Mouse (Mus musculus): ENCODE measurements around the gene Zp3. TPM values are rescaled to one million over a fixed set of nuclear protein-coding genes. Genes with fewer than 3 reads are reported as not detected.
A peak's percentile ranks its signal among the peaks of the same experiment; 100 is the strongest.

The Zp3 gene
- total RNA-seq, 2 experiments from 2014 or later, result not detected

- ATAC-seq (replicated peaks; ENCODE audit: low FRiP score, poor library complexity, severe bottlenecking), result no peak
These were observed 20.0 kb upstream of the Zp3 start for GRCm38 (mm10) chr5:135959911-135960310.

DNA sequence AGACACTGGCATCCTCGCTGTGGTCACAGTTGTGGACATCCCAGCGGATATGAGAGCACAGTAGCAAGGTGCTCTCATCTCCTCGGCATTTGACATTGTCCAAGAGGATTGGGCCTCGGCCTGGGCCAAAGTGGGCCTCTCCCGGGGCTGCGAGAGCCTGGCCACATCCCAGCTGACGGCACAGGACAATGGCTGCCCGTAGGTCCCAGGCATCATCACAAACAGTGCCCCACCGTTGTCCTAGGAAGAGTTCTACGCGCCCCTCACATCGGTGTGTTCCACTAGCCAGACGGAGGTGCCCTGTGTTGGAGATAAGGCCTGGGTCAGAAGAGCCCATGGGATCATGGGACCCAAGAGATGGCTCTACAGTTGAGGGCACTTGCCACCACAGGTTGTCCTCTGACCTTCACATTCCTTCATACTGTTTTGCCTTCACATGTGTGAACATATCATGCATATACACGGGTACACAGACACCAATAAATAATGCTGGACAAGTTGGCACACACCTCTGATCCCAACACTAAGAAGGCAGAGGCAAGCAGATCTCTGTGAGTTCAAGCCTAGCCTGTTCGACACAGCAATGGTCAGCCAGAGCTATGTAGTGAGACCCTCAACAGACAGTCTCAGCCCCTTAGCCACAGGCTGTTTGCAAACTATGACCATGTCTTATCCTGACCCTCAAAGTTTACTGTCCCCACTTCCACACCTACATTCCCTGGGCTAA is 18.8 kb upstream of the Zp3 start:
- no peak for ATAC-seq (replicated peaks; ENCODE audit: low FRiP score, poor library complexity, severe bottlenecking)

DNA sequence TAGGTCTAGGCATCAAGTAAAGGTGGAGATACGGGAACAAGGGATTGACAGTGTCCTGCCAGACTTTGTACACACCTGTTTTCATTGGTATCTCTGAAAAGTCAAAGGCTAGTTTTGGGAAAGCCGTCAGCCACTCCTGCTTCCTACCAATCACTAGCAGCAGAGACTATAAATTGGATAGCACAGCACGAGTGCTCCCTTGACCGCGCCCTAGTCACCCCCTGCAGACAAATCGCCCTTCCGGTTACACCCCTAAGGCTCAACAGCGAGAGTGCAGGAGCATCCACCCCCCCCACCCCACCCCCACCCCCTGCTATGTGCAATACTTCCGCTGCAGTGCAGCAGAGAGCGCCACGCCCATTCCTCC is 17.8 kb upstream of the Zp3 start:
- no peak for ATAC-seq (replicated peaks; ENCODE audit: low FRiP score, poor library complexity, severe bottlenecking)

- peak; percentile 88 for ATAC-seq (replicated peaks; ENCODE audit: low FRiP score, poor library complexity, severe bottlenecking)
These were observed 17.2 kb upstream of the Zp3 start for GRCm38 (mm10) chr5:135962492-135963279.

DNA sequence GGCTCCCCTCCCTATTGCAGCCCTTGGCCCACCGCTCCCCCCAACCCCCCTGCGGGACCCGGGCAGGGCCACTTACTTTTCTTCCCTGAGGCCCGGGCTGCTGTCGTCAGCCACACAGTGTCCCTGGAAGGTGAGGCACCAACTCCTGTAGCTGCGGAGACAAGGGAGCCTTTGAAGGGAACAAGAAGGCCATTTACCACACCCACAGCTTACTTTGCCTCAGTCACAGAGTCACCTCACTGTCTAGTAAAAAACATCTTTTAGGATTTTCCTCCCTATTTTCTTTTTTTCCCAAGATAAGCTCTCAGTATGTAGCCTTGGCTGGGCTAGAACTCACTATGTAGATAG is 16.6 kb upstream of the Zp3 start:
- ATAC-seq (replicated peaks; ENCODE audit: low FRiP score, poor library complexity, severe bottlenecking), result no peak

GRCm38 (mm10) chr5:135965501-135965930 is 14.4 kb upstream of the Zp3 start:
- ATAC-seq (replicated peaks; ENCODE audit: low FRiP score, poor library complexity, severe bottlenecking), result no peak

DNA sequence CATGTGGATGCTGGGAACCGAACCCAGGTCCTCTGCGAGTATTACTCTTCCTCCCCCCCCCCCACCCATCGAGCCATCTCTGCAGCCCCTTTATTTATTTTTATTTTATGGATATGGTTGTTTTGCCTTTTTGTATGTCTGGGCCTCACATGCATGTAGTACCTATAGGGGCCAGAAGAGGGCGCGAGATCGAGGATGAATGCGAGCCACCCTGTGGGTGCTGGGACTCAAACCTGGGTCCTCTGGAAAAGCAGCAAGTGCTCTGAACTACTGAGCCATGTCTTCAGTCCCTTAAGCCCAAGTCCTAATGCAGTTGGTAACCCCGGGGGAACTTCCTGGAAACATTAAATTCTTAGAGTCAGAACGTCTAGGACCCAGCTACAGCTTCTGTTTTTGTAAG is 13.0 kb upstream of the Zp3 start:
- no peak for ATAC-seq (replicated peaks; ENCODE audit: low FRiP score, poor library complexity, severe bottlenecking)

GRCm38 (mm10) chr5:135968781-135969180 is 11.1 kb upstream of the Zp3 start:
- ATAC-seq (replicated peaks; ENCODE audit: low FRiP score, poor library complexity, severe bottlenecking), result peak; percentile 57; the same call in 1 of the 2 replicates

GRCm38 (mm10) chr5:135970247-135970646 is 9.7 kb upstream of the Zp3 start:
- ATAC-seq (replicated peaks; ENCODE audit: low FRiP score, poor library complexity, severe bottlenecking), result no peak

DNA sequence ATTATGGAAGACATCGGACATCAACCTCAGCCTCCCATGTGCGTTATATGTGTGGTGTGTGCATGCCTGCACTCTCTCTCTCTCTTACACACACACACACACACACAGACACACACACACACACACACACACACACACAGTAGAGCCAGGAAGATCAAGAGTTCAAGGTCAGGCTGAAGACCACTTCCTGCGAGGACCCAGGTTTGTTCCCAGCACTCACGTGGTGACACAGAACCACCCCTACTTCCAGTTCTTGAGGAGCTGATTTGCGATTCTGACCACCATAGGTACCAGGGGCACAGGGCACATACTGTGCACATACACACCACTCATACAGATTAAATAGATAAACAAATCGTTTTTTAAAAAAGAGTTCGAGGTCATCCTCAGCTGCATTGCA is 8.0 kb upstream of the Zp3 start:
- ATAC-seq (replicated peaks; ENCODE audit: low FRiP score, poor library complexity, severe bottlenecking), result no peak

DNA sequence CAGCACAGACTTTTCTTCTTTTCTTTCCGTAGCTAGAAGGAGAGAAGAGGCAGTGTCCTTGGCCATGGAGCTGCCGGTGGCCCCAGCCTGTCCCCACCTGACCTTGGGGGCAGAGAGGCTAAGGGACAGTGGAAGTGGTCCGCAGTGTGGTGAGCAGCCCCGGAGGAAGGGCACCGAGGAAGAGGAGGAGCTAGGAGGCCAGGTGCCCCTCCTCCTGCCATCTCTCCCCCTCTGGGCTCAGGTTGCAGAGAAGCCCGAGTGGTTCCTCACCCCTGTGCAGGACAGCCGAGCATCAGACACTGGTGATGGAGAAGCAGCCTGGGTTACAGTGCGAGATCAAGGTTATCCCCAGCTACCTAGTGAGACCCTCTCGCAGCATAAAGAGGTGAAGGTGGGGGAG is 5.5 kb upstream of the Zp3 start, which contains the start of gene Ssc4d:
TSS of gene Ssc4d (minus strand) at position 167 of the 400 bp plus-strand sequence.
- ATAC-seq (replicated peaks; ENCODE audit: low FRiP score, poor library complexity, severe bottlenecking), result no peak

DNA sequence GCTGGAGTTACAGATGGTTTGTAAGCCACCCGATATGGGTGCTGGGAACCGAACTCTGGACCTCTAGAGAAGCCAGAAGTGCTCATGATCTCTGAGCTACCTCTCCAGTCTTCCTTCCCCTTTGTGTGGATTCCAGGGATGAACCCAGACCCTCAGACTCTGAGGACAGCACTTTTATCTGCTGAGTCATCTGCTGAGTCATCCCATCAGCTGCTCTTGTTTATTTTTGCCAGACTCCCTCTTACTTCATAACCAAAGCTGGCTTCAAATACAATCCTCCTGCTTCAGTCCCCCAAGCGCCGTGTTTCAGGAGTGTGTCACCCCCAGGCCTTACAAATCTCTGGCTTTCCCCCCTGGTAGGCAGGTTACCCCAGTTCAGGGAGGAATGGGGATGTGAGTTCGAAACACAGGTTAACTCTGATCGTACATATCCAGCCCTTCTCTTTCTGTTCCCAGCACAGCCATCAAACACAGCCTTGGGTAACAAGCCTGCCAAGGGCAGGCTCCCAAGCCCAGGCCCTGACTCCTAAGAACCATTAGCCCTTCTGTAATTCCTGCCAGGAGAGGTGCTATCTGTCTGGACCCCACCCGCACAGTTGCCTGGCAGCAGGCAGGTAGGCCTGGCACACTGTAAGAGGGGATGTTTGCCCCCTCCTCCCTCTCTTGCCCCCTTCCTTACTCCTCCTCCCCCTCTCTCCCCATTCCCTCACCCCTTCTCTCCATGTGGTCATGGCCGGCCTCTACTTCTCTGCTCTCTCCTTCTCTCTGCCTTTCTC is 3.8 kb upstream of the Zp3 start:
- ATAC-seq (replicated peaks; ENCODE audit: low FRiP score, poor library complexity, severe bottlenecking), result peak; percentile 63

DNA sequence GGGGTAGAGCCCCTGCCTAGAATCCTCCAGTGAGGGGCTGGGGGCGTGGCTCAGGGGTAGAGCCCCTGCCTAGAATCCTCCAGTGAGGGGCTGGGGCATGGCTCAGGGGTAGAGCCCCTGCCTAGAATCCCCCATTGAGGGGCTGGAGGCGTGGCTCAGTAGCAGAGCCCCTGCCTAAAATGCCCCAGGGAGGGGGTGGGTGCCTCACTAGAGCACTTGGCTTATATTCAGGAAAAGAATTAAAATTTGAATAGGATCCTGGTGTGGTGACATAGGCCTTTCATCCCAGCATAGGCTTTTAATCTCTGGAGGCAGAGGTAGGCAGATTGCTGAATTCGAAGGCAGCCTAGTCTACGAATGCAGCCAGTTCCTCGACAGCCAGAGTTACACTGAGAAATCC is 518 bp upstream of the Zp3 start:
- no peak for ATAC-seq (replicated peaks; ENCODE audit: low FRiP score, poor library complexity, severe bottlenecking)

- peak; percentile 84 for ATAC-seq (replicated peaks; ENCODE audit: low FRiP score, poor library complexity, severe bottlenecking)
These were observed 2.5 kb downstream of the Zp3 start for GRCm38 (mm10) chr5:135982398-135982797.

GRCm38 (mm10) chr5:135984546-135985044 is 4.7 kb downstream of the Zp3 start:
- ATAC-seq (replicated peaks; ENCODE audit: low FRiP score, poor library complexity, severe bottlenecking), result no peak

DNA sequence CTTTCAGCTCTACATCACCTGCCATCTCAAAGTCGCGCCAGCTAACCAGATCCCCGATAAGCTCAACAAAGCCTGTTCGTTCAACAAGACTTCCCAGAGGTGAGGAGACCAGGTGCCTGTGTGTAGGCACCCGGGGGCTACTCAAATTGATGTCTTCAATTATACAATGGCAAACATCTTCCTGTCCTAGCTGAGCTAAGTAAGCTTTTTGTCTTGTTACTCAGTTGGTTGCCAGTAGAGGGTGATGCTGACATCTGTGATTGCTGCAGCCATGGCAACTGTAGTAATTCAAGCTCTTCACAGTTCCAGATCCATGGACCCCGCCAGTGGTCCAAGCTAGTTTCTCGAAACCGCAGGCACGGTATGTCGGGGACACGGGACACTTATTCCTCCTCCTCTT is 7.3 kb downstream of the Zp3 start:
- no peak for ATAC-seq (replicated peaks; ENCODE audit: low FRiP score, poor library complexity, severe bottlenecking)

GRCm38 (mm10) chr5:135990601-135991000 is 10.7 kb downstream of the Zp3 start:
- no peak for ATAC-seq (replicated peaks; ENCODE audit: low FRiP score, poor library complexity, severe bottlenecking)

GRCm38 (mm10) chr5:135993381-135993965 is 13.6 kb downstream of the Zp3 start:
- no peak for ATAC-seq (replicated peaks; ENCODE audit: low FRiP score, poor library complexity, severe bottlenecking)

- no peak for ATAC-seq (replicated peaks; ENCODE audit: low FRiP score, poor library complexity, severe bottlenecking)
These were observed 14.4 kb downstream of the Zp3 start for GRCm38 (mm10) chr5:135994335-135994724.
